Mouse (Mus musculus) hindbrain, embryonic 14.5 days (tissue): ENCODE measurements around the gene Rhot2. TPM values are rescaled to one million over a fixed set of nuclear protein-coding genes. Genes with fewer than 3 reads are reported as not detected.

Experiments
- ATAC-seq: fragments of 200-750 bp; cut with Nextera tagmentation; 2 replicates; pipeline ENCODE4 v1.8.0; 2017; ENCODE audit warnings: moderate number of reproducible peaks, mild to moderate bottlenecking, moderate TSS enrichment, moderate library complexity; ENCODE audit not compliant: low FRiP score
- DNase-seq: peaks from one replicate; pipeline ENCODE4 v3.0.0-alpha.2; 2015; ENCODE audit warnings: low spot score
- H3K27ac ChIP-seq: fragments of 300-500 bp; sonication (generic); 2 replicates; pipeline ENCODE4 v1.5.1; 2014; ENCODE audit warnings: mild to moderate bottlenecking, moderate library complexity
- H3K27me3 ChIP-seq: fragments of 300-500 bp; sonication (generic); 2 replicates; pipeline ENCODE4 v1.6.1; 2014; ENCODE audit warnings: mild to moderate bottlenecking, low read length, mixed read lengths; ENCODE audit not compliant: control insufficient read depth, insufficient read depth
- H3K36me3 ChIP-seq: fragments of 300-500 bp; sonication (generic); replicated peaks from 2 replicates; pipeline ENCODE4 v1.6.1; 2014; ENCODE audit not compliant: control insufficient read depth, insufficient read depth
- H3K4me1 ChIP-seq: fragments of 300-500 bp; sonication (generic); replicated peaks from 2 replicates; pipeline ENCODE4 v1.6.1; 2014; ENCODE audit warnings: antibody characterized with exemption, low read length, mixed read lengths; ENCODE audit not compliant: control insufficient read depth, insufficient read depth
- H3K4me2 ChIP-seq: fragments of 300-500 bp; sonication (generic); replicated peaks from 2 replicates; pipeline ENCODE4 v1.6.1; 2014; ENCODE audit warnings: mild to moderate bottlenecking, moderate library complexity
- H3K4me3 ChIP-seq: fragments of 300-500 bp; sonication (generic); replicated peaks from 2 replicates; pipeline ENCODE4 v1.5.1; 2014; ENCODE audit warnings: mild to moderate bottlenecking, low read length
- H3K9ac ChIP-seq: fragments of 300-500 bp; sonication (generic); 2 replicates; pipeline ENCODE4 v1.6.1; 2014
- H3K9me3 ChIP-seq: fragments of 300-500 bp; sonication (generic); 2 replicates; pipeline ENCODE4 v1.6.1; 2016; ENCODE audit warnings: low read length; ENCODE audit not compliant: control insufficient read depth
- WGBS: fragments of 180-500 bp; shearing (Covaris S2); extraction: QIAGEN DNeasy Blood & Tissue Kit; methylation state at CpG from one replicate; pipeline ENCODE4 v1.1.7; 2014; 5-methylcytosine and 5-hydroxymethylcytosine counted together
- polyA plus RNA-seq: library from polyadenylated mRNA; unstranded; fragments of >200 nt; fragmentation: Nextera tagmentation; extraction: Ambion mirVana; gene quantifications from 2 replicates; pipeline ENCODE4 v1.2.1, GENCODE M21; 2014

The Rhot2 gene
- polyA plus RNA-seq, 1 experiment from 2014 or later: 9.9 TPM

GRCm38 (mm10) chr17:25796211-25796771 is 48.4 kb downstream of the Rhot2 start:
- H3K4me2 ChIP-seq: peak overlapping the region; percentile 70
- no peaks in the 10 kb centered on the region for H3K36me3 ChIP-seq
- WGBS: under 1% methylated on average over 36 of the region's 37 CpGs
- H3K27me3 ChIP-seq: no peaks in the 10 kb centered on the region
- peak overlapping the region; percentile 49 for H3K4me3 ChIP-seq
- peak overlapping the region; percentile 47 for H3K9ac ChIP-seq
- peak overlapping the region; percentile 62 for H3K27ac ChIP-seq
- H3K9me3 ChIP-seq: no peaks in the 10 kb centered on the region
- peaks cover 24% of the 10 kb centered on the region for H3K4me1 ChIP-seq
- no peak for DNase-seq
- ATAC-seq: no peak

GRCm38 (mm10) chr17:25795609-25796092 is 49.0 kb downstream of the Rhot2 start, which contains the start of gene AC134908.4:
TSS of gene AC134908.4 (minus strand) at chr17:25795659.
- peak within 1 kb of the TSS; percentile 62 for H3K27ac ChIP-seq
- H3K36me3 ChIP-seq: no peaks in the 10 kb centered on the region
- DNase-seq (no peak), ATAC-seq (no peak; the same call in 1 of the 2 replicates)
- H3K9me3 ChIP-seq: no peaks in the 10 kb centered on the region
- peak within 1 kb of the TSS; percentile 49 for H3K4me3 ChIP-seq
- 5% methylated on average over 6 of the region's 6 CpGs for WGBS
- no peaks in the 10 kb centered on the region for H3K27me3 ChIP-seq
- H3K4me1 ChIP-seq: peaks cover 26% of the 10 kb centered on the region
- H3K4me2 ChIP-seq: peak within 1 kb of the TSS; percentile 70
- peak within 1 kb of the TSS; percentile 47 for H3K9ac ChIP-seq

GRCm38 (mm10) chr17:25794998-25795397 is 49.7 kb downstream of the Rhot2 start:
- Histone ChIP-seq H3K36me3 (0 out of 2 replicates have a peak, but pooled peaks cover under 1% of the 10 kb centered on the region), H3K9me3 (no peaks in the 10 kb centered on the region), H3K4me1 (peaks cover 26% of the 10 kb centered on the region), H3K4me2 (peak overlapping the region; percentile 70), H3K4me3 (peak overlapping the region; percentile 49), H3K27me3 (no peaks in the 10 kb centered on the region), H3K27ac (peak overlapping the region; percentile 40), H3K9ac (peak overlapping the region; percentile 47)
- 39% methylated on average over 17 of the region's 17 CpGs for WGBS
- DNase-seq: no peak
- ATAC-seq: no peak

GRCm38 (mm10) chr17:25794197-25794596 is 50.5 kb downstream of the Rhot2 start:
- Histone ChIP-seq H3K4me1 (peaks cover 26% of the 10 kb centered on the region), H3K36me3 (peaks cover 8% of the 10 kb centered on the region), H3K27ac (peak overlapping the region; percentile 40; the same call in 1 of the 2 replicates), H3K4me2 (peak overlapping the region; percentile 70), H3K9me3 (no peaks in the 10 kb centered on the region), H3K9ac (peak overlapping the region; percentile 47; the same call in 1 of the 2 replicates), H3K4me3 (no peak overlapping the region), H3K27me3 (no peaks in the 10 kb centered on the region)
- DNase-seq (no peak), ATAC-seq (no peak)
- WGBS: 7% methylated on average over 13 of the region's 13 CpGs

DNA sequence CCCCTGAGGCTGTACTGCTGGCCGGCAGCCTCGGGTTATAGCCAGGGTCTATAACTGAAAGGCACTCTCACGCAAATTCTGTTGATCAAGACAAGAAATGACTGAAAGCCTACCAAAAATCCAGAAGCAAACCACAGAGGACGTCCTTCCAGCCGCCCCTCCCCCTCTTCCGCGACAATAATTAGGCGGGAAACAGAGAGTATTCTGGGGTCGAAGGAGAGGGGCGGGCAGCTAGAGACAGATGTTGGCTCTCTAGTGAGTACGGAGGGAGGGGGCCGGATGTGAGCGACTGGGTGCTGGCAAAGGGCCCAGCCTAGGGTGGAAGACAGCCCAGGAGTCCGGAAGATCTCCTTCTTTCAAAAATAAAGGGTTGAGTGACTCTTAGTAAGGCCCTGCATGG is 52.0 kb downstream of the Rhot2 start, which contains the start of gene Fam173a:
Fam173a (minus strand) TSS at position 287 of the 400 bp plus-strand sequence.
- Histone ChIP-seq H3K9me3 (no peaks in the 10 kb centered on the region), H3K4me3 (peak within 1 kb of the TSS; percentile 60), H3K27me3 (no peaks in the 10 kb centered on the region), H3K27ac (peak within 1 kb of the TSS; percentile 95), H3K4me2 (peak within 1 kb of the TSS; percentile 85), H3K36me3 (peaks cover 19% of the 10 kb centered on the region), H3K9ac (peak within 1 kb of the TSS; percentile 80), H3K4me1 (peaks cover 26% of the 10 kb centered on the region)
- WGBS: under 1% methylated on average over 14 of the region's 14 CpGs
- DNase-seq (peak; percentile 69), ATAC-seq (peak; percentile 51; the same call in 1 of the 2 replicates)

- H3K36me3 ChIP-seq: peaks cover 21% of the 10 kb centered on the region
These were observed 52.7 kb downstream of the Rhot2 start for GRCm38 (mm10) chr17:25791843-25792527.

DNA sequence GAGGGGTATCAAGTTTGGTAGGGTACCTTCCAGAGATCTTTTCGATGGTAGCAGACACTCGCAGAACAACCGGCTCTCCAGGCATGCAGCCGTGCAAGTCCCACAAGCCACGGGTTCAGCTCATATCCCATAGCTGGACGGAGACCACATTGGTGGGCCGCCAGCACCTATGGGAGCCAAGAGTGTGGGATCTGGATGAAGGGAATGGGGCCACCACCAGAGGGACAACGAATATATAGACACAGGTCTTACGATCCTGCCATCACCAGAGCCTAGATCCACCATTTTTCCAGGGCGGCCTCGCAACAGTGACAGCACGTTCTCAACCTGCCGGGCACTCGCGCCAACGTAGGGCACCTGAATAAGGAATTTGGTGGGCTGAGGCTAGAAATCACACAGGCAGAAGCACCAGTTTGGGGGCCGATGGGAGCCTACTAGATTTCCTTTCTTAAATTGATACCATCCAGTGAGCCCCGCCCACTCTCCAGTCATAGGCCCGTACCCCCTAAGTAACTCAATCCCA is 53.3 kb downstream of the Rhot2 start:
- H3K27ac ChIP-seq: peak overlapping the region; percentile 95
- peaks cover 21% of the 10 kb centered on the region for H3K4me1 ChIP-seq
- ATAC-seq: no peak
- peaks cover 21% of the 10 kb centered on the region for H3K36me3 ChIP-seq
- peak overlapping the region; percentile 80 for H3K9ac ChIP-seq
- H3K4me3 ChIP-seq: peak overlapping the region; percentile 60
- DNase-seq: no peak
- no peaks in the 10 kb centered on the region for H3K27me3 ChIP-seq
- H3K9me3 ChIP-seq: no peaks in the 10 kb centered on the region
- WGBS: 29% methylated on average over 19 of the region's 19 CpGs
- peak overlapping the region; percentile 85 for H3K4me2 ChIP-seq

More at GRCm38 (mm10) chr17:25791843-25792527, 52.7 kb downstream of the Rhot2 start:
- peaks cover 23% of the 10 kb centered on the region for H3K4me1 ChIP-seq
- H3K27me3 ChIP-seq: no peaks in the 10 kb centered on the region
- peak; percentile 85 for DNase-seq
- ATAC-seq: peak; percentile 67
- peak overlapping the region; percentile 85 for H3K4me2 ChIP-seq
- H3K4me3 ChIP-seq: peak overlapping the region; percentile 60
- H3K27ac ChIP-seq: peak overlapping the region; percentile 95
- H3K9ac ChIP-seq: peak overlapping the region; percentile 80
- H3K9me3 ChIP-seq: no peaks in the 10 kb centered on the region
- under 1% methylated on average over 45 of the region's 45 CpGs for WGBS
